Mouse (Mus musculus): ENCODE measurements around the gene Phf20. TPM values are rescaled to one million over a fixed set of nuclear protein-coding genes. Genes with fewer than 3 reads are reported as not detected.

The Phf20 gene
- polyA plus RNA-seq (2012; rRNA removed) = 19.5 and 23.0 TPM in 2 replicates
- polyA plus RNA-seq (2014; fragmentation: Nextera tagmentation; extraction: Ambion mirVana) = 69.0 and 83.9 TPM in 2 replicates

- Histone ChIP-seq H3K36me3 (ENCODE audit: control insufficient read depth, insufficient read depth, low read length) (0 out of 2 replicates have a peak, but pooled peaks cover under 1% of the 10 kb centered on the region), H3K27me3 (ENCODE audit: control insufficient read depth, insufficient read depth, low read length) (no peaks in the 10 kb centered on the region), H3K9ac (ENCODE audit: low read depth, low read length, severe bottlenecking) (peak within 1 kb of the TSS; percentile 78), H3K9me3 (ENCODE audit: control insufficient read depth, low read length) (no peaks in the 10 kb centered on the region), H3K4me3 (replicated peaks; ENCODE audit: low read length) (peak within 1 kb of the TSS; percentile 70), H3K4me2 (replicated peaks; ENCODE audit: low read depth, low read length, severe bottlenecking) (peak within 1 kb of the TSS; percentile 55), H3K27ac (replicated peaks; ENCODE audit: low read depth, low read length) (peak within 1 kb of the TSS; percentile 91), H3K4me1 (ENCODE audit: control insufficient read depth, insufficient read depth, low read length) (peaks cover 26% of the 10 kb centered on the region)
- TF ChIP-seq POLR2A (IDR thresholded peaks at IDR 0.05; ENCODE audit: borderline replicate concordance, extremely low read depth, insufficient read depth, insufficient read length) = peak; percentile 26; the same call in 1 of the 2 replicates
- peak; percentile 99 for ATAC-seq (ENCODE audit: low FRiP score, low read depth)
- peak; percentile 95 for DNase-seq (ENCODE audit: low spot score)
- WGBS = 1% methylated on average over 45 of the region's 88 CpGs
These were observed at the start of gene Phf20 for GRCm38 (mm10) chr2:156196302-156197128. Gene Phf20, plus strand, starts transcription at chr2:156196466.

GRCm38 (mm10) chr2:156147316-156147915, 48.9 kb upstream of the Phf20 start:
- H3K36me3 ChIP-seq (ENCODE audit: control insufficient read depth, insufficient read depth, low read length) = peaks cover 58% of the 10 kb centered on the region

GRCm38 (mm10) chr2:156151538-156151937, 44.7 kb upstream of the Phf20 start:
- TF ChIP-seq POLR2A (IDR thresholded peaks at IDR 0.05; ENCODE audit: borderline replicate concordance, extremely low read depth, insufficient read depth, insufficient read length) = no peak
- H3K36me3 ChIP-seq (ENCODE audit: control insufficient read depth, insufficient read depth, low read length) = peaks cover 81% of the 10 kb centered on the region
- H3K27ac ChIP-seq (replicated peaks; ENCODE audit: low read depth, low read length) = no peak overlapping the region
- ATAC-seq (ENCODE audit: low FRiP score, low read depth) (no peak), DNase-seq (ENCODE audit: low spot score) (no peak)
- H3K27me3 ChIP-seq (ENCODE audit: control insufficient read depth, insufficient read depth, low read length) = no peaks in the 10 kb centered on the region
- H3K9ac ChIP-seq (ENCODE audit: low read depth, low read length, severe bottlenecking) = no peak overlapping the region
- no peak overlapping the region for H3K4me2 ChIP-seq (replicated peaks; ENCODE audit: low read depth, low read length, severe bottlenecking)
- no peak overlapping the region for H3K4me3 ChIP-seq (replicated peaks; ENCODE audit: low read length)
- H3K4me1 ChIP-seq (ENCODE audit: control insufficient read depth, insufficient read depth, low read length) = no peaks in the 10 kb centered on the region; the same call in 1 of the 2 replicates
- no peaks in the 10 kb centered on the region for H3K9me3 ChIP-seq (ENCODE audit: control insufficient read depth, low read length)

More at GRCm38 (mm10) chr2:156147316-156147915, 48.9 kb upstream of the Phf20 start:
- no peak for TF ChIP-seq POLR2A (IDR thresholded peaks at IDR 0.05; ENCODE audit: borderline replicate concordance, extremely low read depth, insufficient read depth, insufficient read length)
- Histone ChIP-seq H3K9me3 (ENCODE audit: control insufficient read depth, low read length) (no peaks in the 10 kb centered on the region), H3K9ac (ENCODE audit: low read depth, low read length, severe bottlenecking) (no peak overlapping the region), H3K4me3 (replicated peaks; ENCODE audit: low read length) (no peak overlapping the region), H3K27ac (replicated peaks; ENCODE audit: low read depth, low read length) (no peak overlapping the region), H3K27me3 (ENCODE audit: control insufficient read depth, insufficient read depth, low read length) (no peaks in the 10 kb centered on the region), H3K4me2 (replicated peaks; ENCODE audit: low read depth, low read length, severe bottlenecking) (no peak overlapping the region), H3K4me1 (ENCODE audit: control insufficient read depth, insufficient read depth, low read length) (peaks cover 6% of the 10 kb centered on the region; the same call in 1 of the 2 replicates)
- ATAC-seq (ENCODE audit: low FRiP score, low read depth) (no peak), DNase-seq (ENCODE audit: low spot score) (no peak)
- 91% methylated on average over 3 of the region's 3 CpGs for WGBS

- Histone ChIP-seq H3K36me3 (ENCODE audit: control insufficient read depth, insufficient read depth, low read length) (peaks cover 94% of the 10 kb centered on the region), H3K4me2 (replicated peaks; ENCODE audit: low read depth, low read length, severe bottlenecking) (no peak overlapping the region), H3K9ac (ENCODE audit: low read depth, low read length, severe bottlenecking) (no peak overlapping the region), H3K27me3 (ENCODE audit: control insufficient read depth, insufficient read depth, low read length) (no peaks in the 10 kb centered on the region), H3K9me3 (ENCODE audit: control insufficient read depth, low read length) (no peaks in the 10 kb centered on the region), H3K4me1 (ENCODE audit: control insufficient read depth, insufficient read depth, low read length) (no peaks in the 10 kb centered on the region), H3K4me3 (replicated peaks; ENCODE audit: low read length) (no peak overlapping the region), H3K27ac (replicated peaks; ENCODE audit: low read depth, low read length) (no peak overlapping the region)
- TF ChIP-seq POLR2A (IDR thresholded peaks at IDR 0.05; ENCODE audit: borderline replicate concordance, extremely low read depth, insufficient read depth, insufficient read length) = no peak
- DNase-seq (ENCODE audit: low spot score) (no peak), ATAC-seq (ENCODE audit: low FRiP score, low read depth) (no peak)
- 100% methylated on average over 1 of the region's 1 CpGs for WGBS
These were observed 30.8 kb upstream of the Phf20 start for GRCm38 (mm10) chr2:156165478-156165877.

- Histone ChIP-seq H3K9me3 (ENCODE audit: control insufficient read depth, low read length) (no peaks in the 10 kb centered on the region), H3K4me2 (replicated peaks; ENCODE audit: low read depth, low read length, severe bottlenecking) (no peak overlapping the region), H3K9ac (ENCODE audit: low read depth, low read length, severe bottlenecking) (no peak overlapping the region), H3K27ac (replicated peaks; ENCODE audit: low read depth, low read length) (no peak overlapping the region), H3K27me3 (ENCODE audit: control insufficient read depth, insufficient read depth, low read length) (no peaks in the 10 kb centered on the region), H3K4me1 (ENCODE audit: control insufficient read depth, insufficient read depth, low read length) (no peaks in the 10 kb centered on the region), H3K4me3 (replicated peaks; ENCODE audit: low read length) (no peak overlapping the region), H3K36me3 (ENCODE audit: control insufficient read depth, insufficient read depth, low read length) (peaks cover 97% of the 10 kb centered on the region)
- TF ChIP-seq POLR2A (IDR thresholded peaks at IDR 0.05; ENCODE audit: borderline replicate concordance, extremely low read depth, insufficient read depth, insufficient read length) = no peak
- DNase-seq (ENCODE audit: low spot score) (no peak), ATAC-seq (ENCODE audit: low FRiP score, low read depth) (no peak)
- WGBS = 90% methylated on average over 5 of the region's 5 CpGs
These were observed 29.7 kb upstream of the Phf20 start for GRCm38 (mm10) chr2:156166557-156166956.

All from limb, embryonic 14.5 days (tissue).